Mouse (Mus musculus) Patski (cell line): ENCODE data around the gene Zbtb46. TPM values are rescaled to one million over a fixed set of nuclear protein-coding genes. Genes with fewer than 3 reads are reported as not detected.

Source experiments
- ATAC-seq: fragments of 100-300 bp; one replicate; pipeline ENCODE4 v1.8.0; 2021
- CTCF ChIA-PET: fragments of 350-600 bp; sonication (Branson Sonifier 250); formaldehyde crosslinking; loops from one replicate; lab custom pipeline; 2022; ENCODE audit warnings: inconsistent platforms; lab: Charles Lee
- POLR2A ChIA-PET: fragments of 350-600 bp; sonication (Branson Sonifier 250); formaldehyde crosslinking; loops from one replicate; lab custom pipeline; 2022; ENCODE audit warnings: antibody characterized with exemption, inconsistent platforms; lab: Charles Lee
- DNase-seq: peaks from one replicate; pipeline ENCODE4 v3.0.0-alpha.2; 2011; ENCODE audit warnings: low read depth, low spot score
- H3K27me3 ChIP-seq: fragments of 371-371 bp; one replicate; pipeline ENCODE4 v1.5.1; 2021
- CTCF ChIP-seq: fragments of 100-300 bp; IDR thresholded peaks from one replicate; pipeline ENCODE4 v1.5.1; 2021
- in situ Hi-C: fragments of 300-500 bp; cut with MboI; formaldehyde crosslinking; loops from 3 replicates; pipeline ENCODE4 v1.11.1; 2018; ENCODE audit warnings: low pct_unique_long_range_greater_than_20kb, mixed read lengths
- polyA plus RNA-seq: library from polyadenylated mRNA; unstranded; gene quantifications from one replicate; pipeline ENCODE4 v1.2.3, GENCODE M21; 2021

Gene Zbtb46
- polyA plus RNA-seq, 1 experiment from 2014 or later = 9.4 TPM

GRCm38 (mm10) chr2:181491432-181492205 is 32.4 kb upstream of the Zbtb46 start:
- TF ChIP-seq CTCF = no peak
- DNase-seq (no peak), ATAC-seq (no peak)
- in situ Hi-C loops = no loop called here
- H3K27me3 ChIP-seq = no peaks in the 10 kb centered on the region
- CTCF ChIA-PET = interaction anchor here (1.1 to 3.0 kb wide), 3 partner anchors 11 to 80 kb away, joined by 3 to 11 read pairs (median 3); no protein-coding TSS in a partner anchor
- POLR2A ChIA-PET = no interaction called here

- POLR2A ChIA-PET = interaction anchor here (0.7 kb wide), 1 partner anchor 9 kb away, joined by 3 read pairs; no protein-coding TSS in a partner anchor
Measured at GRCm38 (mm10) chr2:181487338-181488277, 28.4 kb upstream of the Zbtb46 start.

GRCm38 (mm10) chr2:181485741-181486140 is 26.5 kb upstream of the Zbtb46 start:
- in situ Hi-C loops = loop anchor here (5.0 kb wide), 1 partner anchor 83 kb away; no protein-coding TSS in a partner anchor
- no peak for DNase-seq
- no peak for ATAC-seq
- CTCF ChIA-PET = interaction anchor here (1.2 to 2.0 kb wide), 4 partner anchors 9 to 33 kb away, joined by 3 to 7 read pairs (median 6); partner anchors contain the start of gene Tpd52l2
- TF ChIP-seq CTCF = no peak
- POLR2A ChIA-PET = no interaction called here
- peaks cover 5% of the 10 kb centered on the region for H3K27me3 ChIP-seq

More at GRCm38 (mm10) chr2:181487338-181488277, 28.4 kb upstream of the Zbtb46 start:
- CTCF ChIA-PET = interaction anchor here (0.9 to 1.4 kb wide), 3 partner anchors 9 to 76 kb away, joined by 3 to 5 read pairs (median 3); partner anchors contain the start of gene Tpd52l2
- TF ChIP-seq CTCF = no peak
- DNase-seq (no peak), ATAC-seq (no peak)
- H3K27me3 ChIP-seq = no peaks in the 10 kb centered on the region
- in situ Hi-C loops = loop anchor here (5.0 kb wide), 1 partner anchor 85 kb away; no protein-coding TSS in a partner anchor

GRCm38 (mm10) chr2:181484456-181485233 is 25.4 kb upstream of the Zbtb46 start:
- POLR2A ChIA-PET = no interaction called here
- DNase-seq (no peak), ATAC-seq (no peak)
- H3K27me3 ChIP-seq = peaks cover 5% of the 10 kb centered on the region
- CTCF ChIA-PET = interaction anchor here (1.4 to 2.0 kb wide), 4 partner anchors 10 to 34 kb away, joined by 5 to 7 read pairs (median 6); partner anchors contain the start of gene Tpd52l2
- no peak for TF ChIP-seq CTCF
- in situ Hi-C loops = loop anchor here (5.0 kb wide), 1 partner anchor 82 kb away; no protein-coding TSS in a partner anchor

GRCm38 (mm10) chr2:181483562-181484318 is 24.5 kb upstream of the Zbtb46 start:
- CTCF ChIA-PET = interaction anchor here (0.8 to 1.4 kb wide), 2 partner anchors 11 to 18 kb away, joined by 3 to 5 read pairs; no protein-coding TSS in a partner anchor
- in situ Hi-C loops = no loop called here
- peaks cover 5% of the 10 kb centered on the region for H3K27me3 ChIP-seq
- TF ChIP-seq CTCF = no peak
- ATAC-seq = no peak
- POLR2A ChIA-PET = interaction anchor here (0.7 kb wide), 1 partner anchor 11 kb away, joined by 3 read pairs; no protein-coding TSS in a partner anchor
- no peak for DNase-seq

- ChIA-PET POLR2A (no interaction called here), CTCF (no interaction called here)
- in situ Hi-C loops = no loop called here
- H3K27me3 ChIP-seq = peaks cover 5% of the 10 kb centered on the region
- DNase-seq (no peak), ATAC-seq (no peak)
- TF ChIP-seq CTCF = no peak
Measured at GRCm38 (mm10) chr2:181483120-181483519, 23.9 kb upstream of the Zbtb46 start.

- DNase-seq = no peak
- ATAC-seq = no peak
- TF ChIP-seq CTCF = no peak
- peaks cover 8% of the 10 kb centered on the region for H3K27me3 ChIP-seq
- in situ Hi-C loops = no loop called here
- POLR2A ChIA-PET = no interaction called here
- CTCF ChIA-PET = interaction anchor here (1.0 to 1.6 kb wide), 3 partner anchors 9 to 61 kb away, joined by 3 read pairs; no protein-coding TSS in a partner anchor
Measured at GRCm38 (mm10) chr2:181472256-181472827, 13.1 kb upstream of the Zbtb46 start.

- no peak for DNase-seq
- POLR2A ChIA-PET = no interaction called here
- ATAC-seq = no peak
- TF ChIP-seq CTCF = no peak
- CTCF ChIA-PET = interaction anchor here (1.4 kb wide), 1 partner anchor 60 kb away, joined by 3 read pairs; no protein-coding TSS in a partner anchor
- peaks cover 8% of the 10 kb centered on the region for H3K27me3 ChIP-seq
- in situ Hi-C loops = no loop called here
Measured at GRCm38 (mm10) chr2:181471246-181471645, 12.0 kb upstream of the Zbtb46 start.
